Mouse (Mus musculus) liver, embryonic 15.5 days (tissue): ENCODE measurements at regions not wholly inside any gene's neighbourhood (a gene's known extent, or its start where the extent isn't known, plus 50 kb on each side); places are given as distances from the start of the nearest gene placed in this dataset.
"Not testable (repeated sequence)": the region's sequence is repeated elsewhere in the genome, so short reads cannot be mapped to it uniquely, and the experiment has no call there.

Experiments used
- ATAC-seq: fragments of 200-750 bp; cut with Nextera tagmentation; 2 replicates; pipeline ENCODE4 v1.8.0; 2017; ENCODE audit warnings: moderate number of reproducible peaks, mild to moderate bottlenecking, moderate library complexity; ENCODE audit not compliant: insufficient read depth
- H3K27ac ChIP-seq: fragments of 300-500 bp; sonication (generic); replicated peaks from 2 replicates; pipeline ENCODE4 v1.5.1; 2015; ENCODE audit warnings: mild to moderate bottlenecking, inconsistent platforms
- H3K27me3 ChIP-seq: fragments of 300-500 bp; sonication (generic); 2 replicates; pipeline ENCODE4 v1.6.1; 2015; ENCODE audit warnings: mild to moderate bottlenecking, inconsistent platforms
- H3K36me3 ChIP-seq: fragments of 300-500 bp; sonication (generic); replicated peaks from 2 replicates; pipeline ENCODE4 v1.6.1; 2015; ENCODE audit warnings: moderate library complexity, mild to moderate bottlenecking, inconsistent platforms
- H3K4me1 ChIP-seq: fragments of 300-500 bp; sonication (generic); replicated peaks from 2 replicates; pipeline ENCODE4 v1.6.1; 2015; ENCODE audit warnings: inconsistent platforms
- H3K4me2 ChIP-seq: fragments of 300-500 bp; sonication (generic); 2 replicates; pipeline ENCODE4 v1.6.1; 2015; ENCODE audit warnings: moderate library complexity, mild to moderate bottlenecking, inconsistent platforms
- H3K4me3 ChIP-seq: fragments of 300-500 bp; sonication (generic); replicated peaks from 2 replicates; pipeline ENCODE4 v1.5.1; 2015; ENCODE audit warnings: mild to moderate bottlenecking, inconsistent platforms
- H3K9ac ChIP-seq: fragments of 300-500 bp; sonication (generic); 2 replicates; pipeline ENCODE4 v1.6.1; 2015; ENCODE audit warnings: moderate library complexity, mild to moderate bottlenecking, inconsistent platforms
- H3K9me3 ChIP-seq: fragments of 300-500 bp; sonication (generic); replicated peaks from 2 replicates; pipeline ENCODE4 v1.6.1; 2016; ENCODE audit warnings: inconsistent platforms
- WGBS: fragments of 180-500 bp; shearing (Covaris S2); methylation state at CpG from one replicate; pipeline ENCODE4 v1.1.7; 2015; ENCODE audit warnings: mixed read lengths; ENCODE audit not compliant: insufficient replicate concordance; 5-methylcytosine and 5-hydroxymethylcytosine counted together

DNA sequence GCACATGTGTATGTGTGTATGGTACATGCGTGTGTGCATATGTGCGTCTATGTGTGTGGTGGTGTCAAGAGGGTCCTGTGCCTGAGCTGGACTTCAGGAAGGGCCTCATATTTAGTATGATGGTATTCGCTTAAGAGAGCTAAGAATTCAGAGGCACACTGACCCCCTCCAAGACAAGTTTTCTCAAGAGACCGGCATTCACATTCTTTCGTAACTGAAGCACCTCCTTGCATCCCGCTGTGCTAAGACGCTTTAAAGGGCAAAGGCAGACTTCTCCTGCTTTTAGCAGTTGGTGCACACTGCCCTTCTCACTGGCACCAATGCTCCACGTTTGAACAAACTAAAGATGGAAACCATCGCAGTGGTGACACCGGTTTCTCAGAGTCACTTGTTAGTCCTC lies 110.3 kb upstream of the Shb start:
- no peak overlapping the region for H3K4me3 ChIP-seq
- WGBS: 77% methylated on average over 10 of the region's 10 CpGs
- H3K36me3 ChIP-seq: no peaks in the 10 kb centered on the region
- no peak for ATAC-seq
- no peak overlapping the region for H3K4me2 ChIP-seq
- H3K9ac ChIP-seq: no peak overlapping the region
- no peak overlapping the region for H3K27ac ChIP-seq
- no peaks in the 10 kb centered on the region for H3K9me3 ChIP-seq
- no peaks in the 10 kb centered on the region for H3K27me3 ChIP-seq
- no peaks in the 10 kb centered on the region for H3K4me1 ChIP-seq

DNA sequence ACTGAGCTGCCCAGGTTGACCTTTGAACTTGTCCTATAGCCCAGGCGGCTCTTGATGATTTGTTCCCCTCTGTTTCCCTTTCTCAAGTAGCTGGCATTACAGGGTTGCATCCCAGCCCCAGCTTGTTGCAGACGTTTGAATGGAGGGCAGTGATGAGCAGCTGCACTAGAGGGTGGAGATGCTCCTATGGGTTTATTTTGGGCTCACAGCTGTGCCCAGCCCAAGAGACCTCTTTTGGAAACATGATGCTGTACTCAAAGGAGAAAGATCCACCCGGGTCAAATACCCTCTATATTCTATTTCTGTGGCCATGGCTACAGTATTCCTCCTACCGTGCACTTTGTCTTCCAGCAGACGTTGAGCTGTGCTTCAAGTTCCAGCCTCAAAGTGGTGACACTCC lies 109.0 kb upstream of the Shb start:
- no peak overlapping the region for H3K4me2 ChIP-seq
- H3K27ac ChIP-seq: no peak overlapping the region
- no peaks in the 10 kb centered on the region for H3K9me3 ChIP-seq
- no peak overlapping the region for H3K4me3 ChIP-seq
- H3K4me1 ChIP-seq: no peaks in the 10 kb centered on the region
- no peaks in the 10 kb centered on the region for H3K36me3 ChIP-seq
- ATAC-seq: no peak
- no peaks in the 10 kb centered on the region for H3K27me3 ChIP-seq
- 42% methylated on average over 5 of the region's 5 CpGs for WGBS
- no peak overlapping the region for H3K9ac ChIP-seq

DNA sequence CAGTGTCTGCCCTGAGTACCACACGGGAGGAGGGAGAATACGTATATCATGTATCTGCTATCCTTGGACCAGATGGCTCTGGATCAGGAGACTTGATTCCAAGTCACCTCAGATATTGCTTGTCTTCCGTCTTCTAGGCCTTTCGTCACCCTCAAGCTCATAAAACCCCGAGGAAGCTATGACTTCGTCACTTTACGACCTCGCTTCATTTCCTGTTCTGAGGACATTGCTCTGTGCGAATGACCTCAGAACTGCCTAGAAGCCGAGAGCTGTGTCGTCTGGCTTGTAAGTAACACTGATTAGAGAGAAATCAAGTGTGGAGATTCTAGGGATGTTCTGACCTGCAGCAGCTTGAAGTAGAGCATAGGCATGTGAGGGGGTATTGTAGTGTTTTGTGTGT lies 108.4 kb upstream of the Shb start:
- Histone ChIP-seq H3K4me2 (no peak overlapping the region), H3K27ac (no peak overlapping the region), H3K9ac (no peak overlapping the region), H3K4me3 (no peak overlapping the region), H3K4me1 (no peaks in the 10 kb centered on the region), H3K9me3 (no peaks in the 10 kb centered on the region), H3K36me3 (no peaks in the 10 kb centered on the region), H3K27me3 (no peaks in the 10 kb centered on the region)
- no peak for ATAC-seq
- WGBS: 33% methylated on average over 11 of the region's 11 CpGs

DNA sequence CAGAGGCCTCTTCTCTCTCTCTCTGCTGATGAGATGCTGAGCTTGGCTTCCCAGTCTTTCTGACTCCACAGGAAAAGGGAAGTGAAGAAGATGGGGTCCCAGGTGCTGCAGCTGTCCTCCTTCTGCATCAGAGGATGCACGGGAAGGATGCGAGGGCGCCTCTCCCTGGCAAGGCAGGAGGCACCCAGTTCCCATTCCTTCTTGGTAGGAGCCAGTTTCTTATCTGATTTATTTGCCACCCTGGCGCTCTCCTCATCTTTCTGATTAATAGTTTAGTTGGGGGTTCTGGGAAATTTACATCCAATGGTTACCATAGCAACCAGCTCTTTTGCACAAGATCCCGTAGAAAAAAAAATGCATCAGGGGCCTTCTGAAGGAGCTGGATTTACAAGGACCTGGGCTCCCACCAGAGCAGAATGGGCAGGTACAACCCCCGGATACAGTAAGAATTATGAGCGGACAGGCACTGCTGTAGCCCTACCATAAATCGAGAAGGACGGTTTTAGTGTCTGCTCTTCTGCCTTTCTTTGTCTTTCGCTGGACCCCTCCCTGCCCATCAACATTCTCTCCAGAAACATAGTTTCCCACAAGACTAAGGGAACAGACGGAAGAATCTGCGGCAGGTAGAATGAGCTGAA lies 107.2 kb upstream of the Shb start:
- Histone ChIP-seq H3K4me3 (no peak overlapping the region), H3K27me3 (no peaks in the 10 kb centered on the region), H3K27ac (no peak overlapping the region), H3K9ac (no peak overlapping the region), H3K4me2 (no peak overlapping the region), H3K4me1 (no peaks in the 10 kb centered on the region), H3K36me3 (no peaks in the 10 kb centered on the region), H3K9me3 (no peaks in the 10 kb centered on the region)
- WGBS: 71% methylated on average over 12 of the region's 12 CpGs
- no peak for ATAC-seq

DNA sequence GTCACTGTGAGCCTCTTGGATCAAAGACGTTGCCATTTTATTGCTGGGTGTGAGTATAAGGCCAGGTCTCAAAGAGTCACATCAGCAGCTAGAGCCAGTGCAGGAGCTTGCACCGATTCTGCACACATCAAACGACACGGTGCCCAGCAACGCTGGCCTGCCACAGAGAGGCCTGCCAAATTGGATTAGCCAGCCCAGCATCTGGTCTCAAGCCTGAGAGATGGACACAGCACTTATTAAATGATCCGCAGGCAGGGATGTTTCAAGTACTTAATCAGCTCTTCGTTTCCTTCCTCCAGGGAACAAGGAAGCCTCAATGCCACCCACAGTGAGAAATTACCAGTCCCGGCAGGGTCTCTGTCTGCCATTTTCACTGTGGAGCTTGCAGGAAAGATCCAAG lies 106.1 kb upstream of the Shb start:
- Histone ChIP-seq H3K9ac (no peak overlapping the region), H3K27me3 (no peaks in the 10 kb centered on the region), H3K4me2 (no peak overlapping the region), H3K27ac (no peak overlapping the region), H3K4me3 (no peak overlapping the region), H3K4me1 (no peaks in the 10 kb centered on the region), H3K36me3 (no peaks in the 10 kb centered on the region), H3K9me3 (no peaks in the 10 kb centered on the region)
- no peak for ATAC-seq
- 59% methylated on average over 8 of the region's 8 CpGs for WGBS

DNA sequence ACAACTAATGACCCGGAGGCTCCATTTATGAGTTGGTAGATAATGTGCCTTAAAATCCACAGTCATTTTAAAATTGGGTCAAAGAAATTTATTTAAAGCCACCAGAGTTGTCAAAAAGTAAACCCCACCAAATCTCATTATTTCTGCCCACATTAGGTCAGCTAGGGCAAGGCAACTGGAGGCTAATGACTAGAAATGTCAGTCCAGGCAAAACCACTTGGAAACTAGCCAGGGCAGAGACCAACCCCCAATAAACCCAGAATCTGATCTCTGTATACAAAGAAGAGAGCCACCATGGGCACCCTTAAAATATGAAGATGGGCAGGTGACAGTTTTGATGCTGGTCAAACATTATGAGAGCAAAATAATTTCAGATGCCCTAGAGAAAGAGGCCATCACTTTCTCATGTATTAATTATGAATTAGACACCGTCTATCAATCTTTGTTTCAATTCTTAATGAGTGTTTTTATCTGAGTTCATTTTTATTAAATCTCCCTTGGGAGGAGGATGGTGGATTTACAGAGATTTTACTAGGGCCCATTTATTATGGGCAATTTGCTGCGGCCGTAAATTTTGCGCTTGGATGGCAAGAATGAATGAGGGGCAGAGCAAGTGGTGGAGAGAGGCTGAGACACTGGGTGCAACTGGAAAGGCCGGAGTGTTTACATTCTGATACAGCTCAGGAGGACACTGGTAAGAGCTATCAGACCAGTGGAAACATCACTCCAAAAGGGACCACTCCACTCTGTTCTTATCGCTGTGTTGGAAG lies 99.2 kb upstream of the Shb start:
- no peak overlapping the region for H3K9ac ChIP-seq
- no peaks in the 10 kb centered on the region for H3K4me1 ChIP-seq
- no peak overlapping the region for H3K4me3 ChIP-seq
- no peak for ATAC-seq
- 67% methylated on average over 7 of the region's 7 CpGs for WGBS
- no peaks in the 10 kb centered on the region for H3K9me3 ChIP-seq
- no peak overlapping the region for H3K4me2 ChIP-seq
- H3K27me3 ChIP-seq: no peaks in the 10 kb centered on the region
- no peak overlapping the region for H3K27ac ChIP-seq
- H3K36me3 ChIP-seq: no peaks in the 10 kb centered on the region

DNA sequence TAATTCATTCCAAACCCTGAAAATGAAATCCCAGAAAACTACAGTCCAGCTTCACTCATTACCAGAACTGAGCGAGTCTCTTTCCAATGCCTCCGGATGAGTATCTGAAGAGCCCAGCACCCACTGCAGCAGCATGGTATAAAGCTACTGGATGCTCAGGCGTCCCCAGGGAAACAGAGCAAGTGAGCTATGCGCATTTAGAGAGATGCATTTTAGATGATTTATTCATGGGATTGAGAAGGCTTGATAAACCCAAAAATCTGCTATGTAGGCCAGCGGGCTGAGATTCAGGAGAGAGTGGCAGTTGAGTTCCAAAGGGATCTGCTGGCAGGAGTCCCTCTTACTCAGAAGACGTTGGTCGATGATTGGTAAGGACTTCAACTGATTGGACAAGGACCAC lies 93.4 kb upstream of the Shb start:
- no peaks in the 10 kb centered on the region for H3K9me3 ChIP-seq
- H3K36me3 ChIP-seq: no peaks in the 10 kb centered on the region
- no peak overlapping the region for H3K27ac ChIP-seq
- no peaks in the 10 kb centered on the region for H3K27me3 ChIP-seq
- WGBS: 73% methylated on average over 7 of the region's 7 CpGs
- ATAC-seq: no peak
- no peak overlapping the region for H3K9ac ChIP-seq
- H3K4me3 ChIP-seq: no peak overlapping the region
- no peaks in the 10 kb centered on the region for H3K4me1 ChIP-seq
- no peak overlapping the region for H3K4me2 ChIP-seq

DNA sequence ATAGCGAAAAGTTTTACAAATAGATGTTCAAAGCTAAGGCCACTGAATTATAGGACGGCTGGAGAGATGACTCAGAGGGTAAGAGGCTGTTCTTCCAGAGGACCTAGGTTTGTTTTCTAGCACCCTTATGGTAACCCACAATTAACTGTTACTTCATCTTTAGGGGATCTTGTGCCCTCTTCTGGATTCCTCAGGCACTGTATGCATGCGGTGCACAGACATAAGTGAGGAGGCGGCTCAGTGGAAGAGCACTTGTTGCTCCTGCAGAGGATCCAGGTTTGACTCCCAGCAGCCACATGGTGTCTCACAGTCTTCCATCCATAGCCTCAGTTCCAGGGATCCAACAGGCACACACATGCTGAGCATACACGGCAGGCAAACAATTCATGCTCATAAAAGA lies 89.7 kb upstream of the Shb start:
- no peaks in the 10 kb centered on the region for H3K4me1 ChIP-seq
- no peak for ATAC-seq
- 66% methylated on average over 5 of the region's 5 CpGs for WGBS
- H3K36me3 ChIP-seq: no peaks in the 10 kb centered on the region
- 0 out of 2 replicates have a peak, but pooled peaks cover 5% of the 10 kb centered on the region for H3K27me3 ChIP-seq
- no peak overlapping the region for H3K9ac ChIP-seq
- H3K4me3 ChIP-seq: no peak overlapping the region
- no peaks in the 10 kb centered on the region for H3K9me3 ChIP-seq
- H3K27ac ChIP-seq: no peak overlapping the region
- no peak overlapping the region for H3K4me2 ChIP-seq

DNA sequence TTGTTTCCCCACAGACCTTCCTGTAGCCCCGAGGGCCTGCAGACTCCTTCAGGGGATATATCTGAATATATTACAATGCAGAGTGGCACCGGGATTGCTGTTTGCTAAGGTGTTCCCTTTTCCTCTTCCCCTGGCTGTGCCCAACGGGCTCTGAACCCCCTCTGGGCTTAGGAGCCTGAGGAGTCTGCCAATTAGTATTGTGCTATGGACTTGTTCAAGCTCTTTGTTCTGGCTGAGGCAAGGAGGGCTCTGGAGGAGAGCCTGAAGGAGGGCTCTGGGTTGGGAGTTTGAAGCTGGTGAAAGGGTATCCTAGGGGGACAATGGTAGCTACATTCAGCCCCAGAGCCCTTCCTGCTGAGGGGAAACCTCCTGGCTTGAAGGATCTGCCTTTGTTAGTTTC lies 84.9 kb upstream of the Shb start:
- H3K4me2 ChIP-seq: no peak overlapping the region
- WGBS: 26% methylated on average over 3 of the region's 3 CpGs
- no peak overlapping the region for H3K4me3 ChIP-seq
- 0 out of 2 replicates have a peak, but pooled peaks cover 14% of the 10 kb centered on the region for H3K27me3 ChIP-seq
- H3K9ac ChIP-seq: no peak overlapping the region
- no peak for ATAC-seq
- H3K27ac ChIP-seq: no peak overlapping the region
- no peaks in the 10 kb centered on the region for H3K4me1 ChIP-seq
- H3K9me3 ChIP-seq: no peaks in the 10 kb centered on the region
- no peaks in the 10 kb centered on the region for H3K36me3 ChIP-seq

DNA sequence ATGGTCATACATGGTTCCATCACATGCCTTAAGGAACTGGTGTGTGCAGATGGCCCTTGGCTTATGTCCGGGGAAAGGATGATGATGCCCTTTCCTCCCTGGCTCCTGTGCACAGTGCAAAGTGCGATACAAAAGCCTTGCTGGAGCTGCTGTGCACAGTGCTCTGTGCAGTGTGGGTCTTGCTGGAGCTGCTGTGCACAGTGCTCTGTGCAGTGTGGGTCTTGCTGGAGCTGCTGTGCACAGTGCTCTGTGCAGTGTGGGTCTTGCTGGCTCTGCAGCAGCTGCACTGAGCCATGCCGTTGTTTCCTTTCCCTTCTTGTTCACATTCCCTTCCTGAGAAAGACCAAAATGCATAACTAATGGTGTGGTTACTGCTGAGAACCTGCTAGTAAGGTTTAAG lies 81.2 kb upstream of the Shb start:
- 61% methylated on average over 3 of the region's 3 CpGs for WGBS
- H3K27ac ChIP-seq, ATAC-seq, H3K36me3 ChIP-seq, H3K4me1 ChIP-seq, H3K4me2 ChIP-seq, H3K9me3 ChIP-seq, H3K4me3 ChIP-seq, H3K9ac ChIP-seq: not testable (repeated sequence)
- 0 out of 2 replicates have a peak, but pooled peaks cover 14% of the 10 kb centered on the region for H3K27me3 ChIP-seq

DNA sequence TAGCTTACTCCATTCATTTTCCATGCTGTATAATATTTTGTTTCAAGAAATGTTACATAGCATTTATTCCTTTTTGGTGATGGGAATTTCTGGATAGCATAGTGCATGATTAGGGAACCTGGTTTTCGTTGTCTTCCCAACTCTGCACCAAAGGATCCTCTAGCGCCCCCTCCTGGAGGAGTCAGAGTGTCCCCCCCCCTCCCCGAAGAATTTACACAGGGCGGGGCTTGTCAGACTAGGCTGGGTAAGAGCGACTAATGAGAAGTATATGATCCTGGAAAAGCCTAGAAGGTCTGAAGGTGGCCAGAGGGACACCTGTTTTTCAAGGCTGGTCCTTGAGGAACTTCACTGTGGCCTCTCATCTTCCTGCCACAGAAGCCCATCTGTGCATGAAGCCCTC lies 79.9 kb upstream of the Shb start:
- Histone ChIP-seq H3K4me2 (no peak overlapping the region), H3K36me3 (no peaks in the 10 kb centered on the region), H3K9ac (no peak overlapping the region), H3K9me3 (no peaks in the 10 kb centered on the region), H3K4me3 (no peak overlapping the region), H3K27ac (no peak overlapping the region), H3K27me3 (0 out of 2 replicates have a peak, but pooled peaks cover 10% of the 10 kb centered on the region), H3K4me1 (no peaks in the 10 kb centered on the region)
- no peak for ATAC-seq
- 26% methylated on average over 5 of the region's 5 CpGs for WGBS

DNA sequence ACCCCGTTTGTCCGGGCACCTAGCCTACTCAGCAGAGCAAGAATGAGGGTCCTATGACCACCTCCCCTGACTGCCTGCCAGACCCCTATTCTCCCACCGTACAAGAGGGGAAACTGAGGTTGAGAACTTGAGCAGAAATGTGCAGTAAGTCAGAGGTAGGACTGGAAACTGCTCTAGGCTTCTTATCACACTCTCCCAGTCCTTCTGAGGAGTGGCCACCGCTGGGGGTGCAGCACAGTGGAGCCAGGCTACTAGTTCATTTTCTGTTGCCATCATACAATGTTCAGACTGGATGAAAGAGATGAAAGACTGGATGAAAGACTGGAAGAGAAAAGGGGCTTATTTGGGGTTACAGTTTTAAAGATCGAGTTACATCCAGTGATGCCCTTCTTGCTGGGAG lies 78.7 kb upstream of the Shb start:
- 60% methylated on average over 5 of the region's 5 CpGs for WGBS
- H3K9me3 ChIP-seq: no peaks in the 10 kb centered on the region
- H3K27ac ChIP-seq: no peak overlapping the region
- no peak overlapping the region for H3K9ac ChIP-seq
- ATAC-seq: no peak
- H3K36me3 ChIP-seq: no peaks in the 10 kb centered on the region
- no peaks in the 10 kb centered on the region for H3K4me1 ChIP-seq
- H3K27me3 ChIP-seq: 0 out of 2 replicates have a peak, but pooled peaks cover under 1% of the 10 kb centered on the region
- H3K4me2 ChIP-seq: no peak overlapping the region
- no peak overlapping the region for H3K4me3 ChIP-seq
